Mouse (Mus musculus) MEL (cell line): Measurements from ENCODE around the gene Pomt2. TPM values are rescaled to one million over a fixed set of nuclear protein-coding genes. Genes with fewer than 3 reads are reported as not detected.

ENCODE experiments used
- DNase-seq: peaks from one replicate; pipeline ENCODE4 v3.0.0; 2011; ENCODE audit warnings: low read depth, low spot score
- H3K27ac ChIP-seq: 2 replicates; pipeline ENCODE4 v1.5.1; 2012; ENCODE audit warnings: low read depth, mild to moderate bottlenecking, control low read depth, low read length, moderate library complexity; ENCODE audit not compliant: control insufficient read depth
- H3K27me3 ChIP-seq, 2 experiments: fragments of 150-350 bp in 1 of 2; sonication (generic) in 1 of 2; 2 replicates each; pipeline ENCODE4 v1.6.1; 2012; ENCODE audit warnings: low read length in 2 of 2, mild to moderate bottlenecking in 2 of 2, improper control_type of control experiment in 1 of 2, moderate library complexity in 1 of 2; ENCODE audit not compliant: insufficient read depth in 2 of 2, control insufficient read depth in 1 of 2
- H3K36me3 ChIP-seq, 2 experiments: 2 replicates each; pipeline ENCODE4 v1.6.1; 2012 to 2014; ENCODE audit warnings: low read length in 2 of 2, improper control_type of control experiment in 1 of 2, inconsistent platforms in 1 of 2, mild to moderate bottlenecking in 1 of 2; ENCODE audit not compliant: insufficient read depth in 2 of 2, control insufficient read depth in 1 of 2
- H3K4me1 ChIP-seq, 2 experiments: fragments of 150-350 bp in 1 of 2; sonication (generic) in 1 of 2; 2 replicates each; pipeline ENCODE4 v1.6.1; 2012; ENCODE audit warnings: low read length in 2 of 2, improper control_type of control experiment in 1 of 2, mild to moderate bottlenecking in 1 of 2; ENCODE audit not compliant: insufficient read depth in 2 of 2, control insufficient read depth in 1 of 2
- H3K4me3 ChIP-seq, 2 experiments: fragments of 150-350 bp in 1 of 2; sonication (generic) in 1 of 2; 2 replicates each; pipeline ENCODE4 v1.5.1; 2012; ENCODE audit warnings: low read depth in 2 of 2, low read length in 2 of 2, mild to moderate bottlenecking in 2 of 2, moderate library complexity in 2 of 2, control low read depth in 1 of 2, improper control_type of control experiment in 1 of 2; ENCODE audit not compliant: control insufficient read depth in 1 of 2, insufficient read depth in 1 of 2
- H3K79me2 ChIP-seq: 2 replicates; pipeline ENCODE4 v1.6.1; 2012; ENCODE audit warnings: mild to moderate bottlenecking, low read length, moderate library complexity; ENCODE audit not compliant: control insufficient read depth, poor library complexity, insufficient read depth
- H3K9ac ChIP-seq: 2 replicates; pipeline ENCODE4 v1.6.1; 2012; ENCODE audit warnings: low read depth, mild to moderate bottlenecking, control low read depth, low read length, moderate library complexity; ENCODE audit not compliant: control insufficient read depth, poor library complexity, severe bottlenecking
- H3K9me3 ChIP-seq: fragments of 150-350 bp; sonication (generic); replicated peaks from 2 replicates; pipeline ENCODE4 v1.6.1; 2012; ENCODE audit warnings: mild to moderate bottlenecking, low read length, improper control_type of control experiment, moderate library complexity; ENCODE audit not compliant: insufficient read depth
- CHD1 ChIP-seq: IDR thresholded peaks from 2 replicates; pipeline ENCODE4 v1.6.1; 2012; ENCODE audit warnings: low read depth, mild to moderate bottlenecking, inconsistent platforms, low read length, improper control_type of control experiment
- CHD2 ChIP-seq: IDR thresholded peaks from 2 replicates; pipeline ENCODE4 v1.6.1; 2011; ENCODE audit warnings: low read length, improper control_type of control experiment
- CTCF ChIP-seq, 3 experiments: IDR thresholded peaks in 2 of 3; conservative IDR thresholded peaks in 1 of 3; 2 replicates each; pipeline ENCODE4 v1.5.1; 2011 to 2012; ENCODE audit warnings: low read length in 3 of 3, low read depth in 2 of 3, mild to moderate bottlenecking in 2 of 3, improper control_type of control experiment in 1 of 3, inconsistent platforms in 1 of 3, mixed read lengths in 1 of 3, moderate library complexity in 1 of 3; ENCODE audit not compliant: control insufficient read depth in 1 of 3, insufficient read depth in 1 of 3, poor library complexity in 1 of 3, severe bottlenecking in 1 of 3
- ELF1 ChIP-seq: IDR thresholded peaks from 2 replicates; pipeline ENCODE4 v1.6.1; 2014; ENCODE audit warnings: low read depth, mild to moderate bottlenecking, inconsistent platforms, low read length, improper control_type of control experiment, moderate library complexity
- ETS1 ChIP-seq: IDR thresholded peaks from 2 replicates; pipeline ENCODE4 v1.6.1; 2012; ENCODE audit warnings: low read depth, mild to moderate bottlenecking, inconsistent platforms, low read length, improper control_type of control experiment, moderate library complexity
- GATA1 ChIP-seq: IDR thresholded peaks from 2 replicates; pipeline ENCODE4 v1.6.1; 2011; ENCODE audit warnings: low read depth, low read length, improper control_type of control experiment
- HCFC1 ChIP-seq: IDR thresholded peaks from 2 replicates; pipeline ENCODE4 v1.6.1; 2012; ENCODE audit warnings: low read depth, mild to moderate bottlenecking, inconsistent platforms, low read length, improper control_type of control experiment, moderate library complexity
- JUND ChIP-seq: IDR thresholded peaks from 2 replicates; pipeline ENCODE4 v1.6.1; 2011; ENCODE audit warnings: low read depth, mild to moderate bottlenecking, improper control_type of control experiment, low read length
- KAT2A ChIP-seq: conservative IDR thresholded peaks from 2 replicates; pipeline ENCODE4 v1.6.1; 2012; ENCODE audit warnings: low read depth, low read length, improper control_type of control experiment, inconsistent platforms
- MAFK ChIP-seq: IDR thresholded peaks from 2 replicates; pipeline ENCODE4 v1.6.1; 2011; ENCODE audit warnings: low read depth, mild to moderate bottlenecking, low read length, improper control_type of control experiment, borderline replicate concordance
- MEF2A ChIP-seq: IDR thresholded peaks from 2 replicates; pipeline ENCODE4 v1.6.1; 2014; ENCODE audit warnings: low read depth, mild to moderate bottlenecking, inconsistent platforms, low read length, improper control_type of control experiment; ENCODE audit not compliant: poor library complexity, insufficient replicate concordance, severe bottlenecking; ENCODE audit errors: extremely low read depth
- MYB ChIP-seq: IDR thresholded peaks from 2 replicates; pipeline ENCODE4 v1.6.1; 2011; ENCODE audit warnings: mild to moderate bottlenecking, low read depth, low read length, improper control_type of control experiment
- MYC ChIP-seq: IDR thresholded peaks from 2 replicates; pipeline ENCODE4 v1.6.1; 2011; ENCODE audit warnings: low read depth, mild to moderate bottlenecking, low read length, improper control_type of control experiment, moderate library complexity
- NELFE ChIP-seq: IDR thresholded peaks from 2 replicates; pipeline ENCODE4 v1.6.1; 2011; ENCODE audit warnings: low read depth, low read length, improper control_type of control experiment
- NRF1 ChIP-seq: IDR thresholded peaks from 2 replicates; pipeline ENCODE4 v1.6.1; 2014; ENCODE audit warnings: low read depth, mild to moderate bottlenecking, inconsistent platforms, low read length, improper control_type of control experiment, moderate library complexity; ENCODE audit not compliant: poor library complexity, insufficient read depth, severe bottlenecking
- POLR2A ChIP-seq, 2 experiments: IDR thresholded peaks; 2 replicates each; pipeline ENCODE4 v1.6.1; 2011 to 2012; ENCODE audit warnings: low read length in 2 of 2, mild to moderate bottlenecking in 2 of 2, control low read depth in 1 of 2, improper control_type of control experiment in 1 of 2, low read depth in 1 of 2, moderate library complexity in 1 of 2; ENCODE audit not compliant: control insufficient read depth in 1 of 2, insufficient read depth in 1 of 2, poor library complexity in 1 of 2
- RAD21 ChIP-seq: IDR thresholded peaks from 2 replicates; pipeline ENCODE4 v1.6.1; 2011; ENCODE audit warnings: mild to moderate bottlenecking, low read depth, low read length, improper control_type of control experiment
- RCOR1 ChIP-seq: IDR thresholded peaks from 2 replicates; pipeline ENCODE4 v1.6.1; 2012; ENCODE audit warnings: low read depth, mild to moderate bottlenecking, inconsistent platforms, low read length, improper control_type of control experiment
- SMC3 ChIP-seq: IDR thresholded peaks from 2 replicates; pipeline ENCODE4 v1.6.1; 2011; ENCODE audit warnings: low read depth, low read length, improper control_type of control experiment
- TAL1 ChIP-seq: IDR thresholded peaks from 2 replicates; pipeline ENCODE4 v1.6.1; 2012; ENCODE audit warnings: mild to moderate bottlenecking, inconsistent platforms, low read length, moderate library complexity, mixed read lengths
- TBP ChIP-seq: IDR thresholded peaks from 2 replicates; pipeline ENCODE4 v1.8.0; 2011; ENCODE audit warnings: low read depth, low read length, improper control_type of control experiment
- UBTF ChIP-seq: IDR thresholded peaks from 2 replicates; pipeline ENCODE4 v1.6.1; 2012; ENCODE audit warnings: low read depth, mild to moderate bottlenecking, inconsistent platforms, low read length, improper control_type of control experiment, moderate library complexity, borderline replicate concordance; ENCODE audit not compliant: insufficient read depth
- USF2 ChIP-seq, 2 experiments: IDR thresholded peaks; 2 replicates each; pipeline ENCODE4 v1.6.1; 2011 to 2012; ENCODE audit warnings: improper control_type of control experiment in 2 of 2, low read length in 2 of 2, borderline replicate concordance in 1 of 2, inconsistent platforms in 1 of 2, low read depth in 1 of 2, mild to moderate bottlenecking in 1 of 2; ENCODE audit not compliant: insufficient read depth in 1 of 2
- ZKSCAN1 ChIP-seq: IDR thresholded peaks from 2 replicates; pipeline ENCODE4 v1.6.1; 2012; ENCODE audit warnings: low read depth, mild to moderate bottlenecking, inconsistent platforms, low read length, improper control_type of control experiment, moderate library complexity
- ZNF384 ChIP-seq: IDR thresholded peaks from 2 replicates; pipeline ENCODE4 v1.6.1; 2012; ENCODE audit warnings: low read depth, mild to moderate bottlenecking, inconsistent platforms, low read length, improper control_type of control experiment
- polyA plus RNA-seq, 2 experiments: library from polyadenylated mRNA; stranded (reverse) in 1 of 2; unstranded in 1 of 2; fragments of >175 nt in 1 of 2; fragments of >200 nt in 1 of 2; gene quantifications; 2 replicates each; pipeline versions ENCODE4 v1.2.1 to v1.2.4; 2012; ENCODE audit warnings: low replicate concordance in 2 of 2, low read depth in 1 of 2; ENCODE audit not compliant: insufficient read length in 2 of 2, insufficient read depth in 1 of 2, missing spikeins in 1 of 2
- total RNA-seq: library from RNA; depleted of rRNA; stranded (reverse); fragments of 300-350 nt; gene quantifications from 2 replicates; pipeline ENCODE4 v1.2.3, GENCODE M21; 2012

Gene Pomt2
- total and polyA plus RNA-seq, 3 experiments, result 11.1 to 12.9 TPM; not detected in 1

- H3K36me3 ChIP-seq, result no peaks in the 10 kb centered on the region
- H3K9ac ChIP-seq, result no peak overlapping the region
- no peak overlapping the region for H3K4me3 ChIP-seq
- peak; percentile 15 for DNase-seq
- no peak for TF ChIP-seq USF2 (IDR thresholded peaks at IDR 0.05; ENCODE audit: borderline replicate concordance in 1 of 2, insufficient read depth in 1 of 2, low read depth in 1 of 2, low read length in 2 of 2)
- TF ChIP-seq HCFC1, result peak; percentile 55; the same call in 1 of the 2 replicates
- no peaks in the 10 kb centered on the region for H3K4me1 ChIP-seq
- no peak overlapping the region for H3K27ac ChIP-seq
- no peaks in the 10 kb centered on the region for H3K79me2 ChIP-seq
- H3K9me3 ChIP-seq, result no peaks in the 10 kb centered on the region
- no peaks in the 10 kb centered on the region; a peak in 1 of 4 replicates for H3K27me3 ChIP-seq
Observed at GRCm38 (mm10) chr12:87076610-87077009, 71.2 kb downstream of the Pomt2 start.

- DNase-seq, result peak; percentile 34
Observed at GRCm38 (mm10) chr12:87070520-87070919, 77.2 kb downstream of the Pomt2 start.

GRCm38 (mm10) chr12:87066429-87066828, 81.3 kb downstream of the Pomt2 start:
- H3K4me3 ChIP-seq, result no peak overlapping the region
- no peaks in the 10 kb centered on the region for H3K36me3 ChIP-seq
- H3K79me2 ChIP-seq, result no peaks in the 10 kb centered on the region
- no peaks in the 10 kb centered on the region for H3K4me1 ChIP-seq
- no peak for DNase-seq
- H3K27me3 ChIP-seq, result peaks cover 0 to 1% of the 10 kb centered on the region in 2 experiments; a peak in 1 of 4 replicates
- TF ChIP-seq RCOR1 (no peak), TBP (no peak), POLR2A (IDR thresholded peaks at IDR 0.05; ENCODE audit: control insufficient read depth in 1 of 2, insufficient read depth in 1 of 2, low read depth in 1 of 2, low read length in 2 of 2, poor library complexity in 1 of 2) (no peak), MYC (no peak), ZKSCAN1 (no peak), KAT2A (no peak), ETS1 (no peak), ELF1 (no peak), MYB (no peak), GATA1 (no peak), CHD2 (no peak), CHD1 (no peak), USF2 (IDR thresholded peaks at IDR 0.05; ENCODE audit: borderline replicate concordance in 1 of 2, insufficient read depth in 1 of 2, low read depth in 1 of 2, low read length in 2 of 2) (no peak), MAFK (no peak), ZNF384 (no peak), TAL1 (no peak)
- TF ChIP-seq, all 39 proteins: peak for 0
- no peak overlapping the region for H3K9ac ChIP-seq
- H3K27ac ChIP-seq, result no peak overlapping the region
- no peaks in the 10 kb centered on the region for H3K9me3 ChIP-seq

More at GRCm38 (mm10) chr12:87070520-87070919, 77.2 kb downstream of the Pomt2 start:
- Histone ChIP-seq H3K4me3 (no peak overlapping the region), H3K9me3 (no peaks in the 10 kb centered on the region), H3K9ac (no peak overlapping the region), H3K36me3 (no peaks in the 10 kb centered on the region), H3K4me1 (no peaks in the 10 kb centered on the region), H3K27ac (no peak overlapping the region), H3K79me2 (no peaks in the 10 kb centered on the region), H3K27me3 (peaks cover 0 to 1% of the 10 kb centered on the region in 2 experiments; a peak in 1 of 4 replicates)
- TF ChIP-seq CTCF (IDR thresholded peaks at IDR 0.05 in 2 of 3, conservative IDR thresholded peaks at IDR 0.05 in 1 of 3; ENCODE audit: control insufficient read depth in 1 of 3, insufficient read depth in 1 of 3, low read depth in 2 of 3, low read length in 3 of 3, poor library complexity in 1 of 3, severe bottlenecking in 1 of 3) (peak; percentile 11 to 49 (median 13); a peak in 2 of 6 replicates), UBTF (no peak), MYB (no peak), RAD21 (peak; percentile 31), NRF1 (no peak), NELFE (no peak), ZNF384 (no peak), SMC3 (peak; percentile 67), HCFC1 (no peak), MEF2A (no peak), JUND (no peak), CHD1 (no peak), KAT2A (no peak)
